Mouse (Mus musculus) lung, postnatal 0 days (tissue): Measurements from ENCODE around the gene Rundc1. TPM values are rescaled to one million over a fixed set of nuclear protein-coding genes. Genes with fewer than 3 reads are reported as not detected.

Source experiments
- ATAC-seq: fragments of 200-750 bp; cut with Nextera tagmentation; 2 replicates; pipeline ENCODE4 v1.8.0; 2017; ENCODE audit warnings: moderate library complexity
- DNase-seq: peaks from one replicate; pipeline ENCODE4 v3.0.0-alpha.2; 2016; ENCODE audit warnings: low spot score
- H3K27ac ChIP-seq: fragments of 300-500 bp; sonication (generic); 2 replicates; pipeline ENCODE4 v1.5.1; 2014; ENCODE audit warnings: antibody characterized with exemption, mild to moderate bottlenecking, low read length, mixed read lengths
- H3K27me3 ChIP-seq: fragments of 300-500 bp; sonication (generic); replicated peaks from 2 replicates; pipeline ENCODE4 v1.6.1; 2014; ENCODE audit warnings: low read length, mixed read lengths; ENCODE audit not compliant: insufficient read depth
- H3K36me3 ChIP-seq: fragments of 300-500 bp; sonication (generic); 2 replicates; pipeline ENCODE4 v1.6.1; 2014; ENCODE audit warnings: low read length, mixed read lengths; ENCODE audit not compliant: insufficient read depth
- H3K4me1 ChIP-seq: fragments of 300-500 bp; sonication (generic); 2 replicates; pipeline ENCODE4 v1.6.1; 2014; ENCODE audit warnings: antibody characterized with exemption, low read depth, low read length, mixed read lengths; ENCODE audit not compliant: insufficient read depth
- H3K4me2 ChIP-seq: fragments of 300-500 bp; sonication (generic); replicated peaks from 2 replicates; pipeline ENCODE4 v1.6.1; 2014; ENCODE audit warnings: low read depth, mild to moderate bottlenecking, low read length, moderate library complexity, mixed read lengths
- H3K4me3 ChIP-seq: fragments of 300-500 bp; sonication (generic); 2 replicates; pipeline ENCODE4 v1.5.1; 2014; ENCODE audit warnings: low read depth, low read length
- H3K9ac ChIP-seq: fragments of 300-500 bp; sonication (generic); replicated peaks from 2 replicates; pipeline ENCODE4 v1.6.1; 2014; ENCODE audit warnings: low read depth, mild to moderate bottlenecking
- H3K9me3 ChIP-seq: fragments of 300-500 bp; sonication (generic); 2 replicates; pipeline ENCODE4 v1.6.1; 2016; ENCODE audit warnings: low read length, mixed read lengths
- CTCF ChIP-seq: IDR thresholded peaks from 2 replicates; pipeline ENCODE4 v1.5.1; 2016; ENCODE audit warnings: antibody characterized with exemption, mild to moderate bottlenecking
- EP300 ChIP-seq: IDR thresholded peaks from 2 replicates; pipeline ENCODE4 v1.6.1; 2016; ENCODE audit warnings: antibody characterized with exemption, mild to moderate bottlenecking, control low read depth
- WGBS: fragments of 180-500 bp; shearing (Covaris S2); extraction: QIAGEN DNeasy Blood & Tissue Kit; methylation state at CpG from one replicate; pipeline ENCODE4 v1.1.7; 2014; 5-methylcytosine and 5-hydroxymethylcytosine counted together
- polyA plus RNA-seq: library from polyadenylated mRNA; unstranded; fragments of >200 nt; fragmentation: Nextera tagmentation; extraction: Ambion mirVana; gene quantifications from 2 replicates; pipeline ENCODE4 v1.2.1, GENCODE M21; 2015

Rundc1 gene
- polyA plus RNA-seq, 1 experiment from 2014 or later: 14.3 TPM

GRCm38 (mm10) chr11:101416433-101417100 is 8.3 kb upstream of the Rundc1 start:
- Histone ChIP-seq H3K27ac (peak overlapping the region; percentile 62; the same call in 1 of the 2 replicates), H3K4me2 (peak overlapping the region; percentile 83), H3K27me3 (no peaks in the 10 kb centered on the region), H3K36me3 (peaks cover 2% of the 10 kb centered on the region; the same call in 1 of the 2 replicates), H3K4me1 (peaks cover 5% of the 10 kb centered on the region), H3K4me3 (peak overlapping the region; percentile 81), H3K9ac (peak overlapping the region; percentile 79), H3K9me3 (no peaks in the 10 kb centered on the region)
- DNase-seq (no peak), ATAC-seq (no peak)
- TF ChIP-seq CTCF: no peak
- TF ChIP-seq EP300: no peak
- WGBS: 4% methylated on average over 11 of the region's 11 CpGs

GRCm38 (mm10) chr11:101417101-101417855 is 7.6 kb upstream of the Rundc1 start, which contains the start of gene Aarsd1:
Aarsd1 (minus strand) TSS chr11:101417615.
- Histone ChIP-seq H3K9me3 (no peaks in the 10 kb centered on the region), H3K4me2 (peak within 1 kb of the TSS; percentile 83), H3K4me3 (peak within 1 kb of the TSS; percentile 81), H3K27ac (peak within 1 kb of the TSS; percentile 62; the same call in 1 of the 2 replicates), H3K9ac (peak within 1 kb of the TSS; percentile 79), H3K36me3 (no peaks in the 10 kb centered on the region; the same call in 1 of the 2 replicates), H3K27me3 (no peaks in the 10 kb centered on the region), H3K4me1 (peaks cover 5% of the 10 kb centered on the region)
- TF ChIP-seq EP300 (no peak), CTCF (no peak; the same call in 1 of the 2 replicates)
- under 1% methylated on average over 45 of the region's 45 CpGs for WGBS
- ATAC-seq (peak; percentile 88), DNase-seq (peak; percentile 83)

- Histone ChIP-seq H3K27ac (no peak overlapping the region), H3K4me1 (peaks cover 6% of the 10 kb centered on the region)
- no peak for ATAC-seq
These were observed 5.9 kb upstream of the Rundc1 start for GRCm38 (mm10) chr11:101418991-101419390.

GRCm38 (mm10) chr11:101419610-101420009 is 5.3 kb upstream of the Rundc1 start:
- peak; percentile 14 for DNase-seq
- WGBS: 37% methylated on average over 3 of the region's 3 CpGs
- no peak overlapping the region for H3K9ac ChIP-seq
- TF ChIP-seq EP300: no peak
- TF ChIP-seq CTCF: peak; percentile 45; the same call in 1 of the 2 replicates
- no peaks in the 10 kb centered on the region for H3K27me3 ChIP-seq
- no peaks in the 10 kb centered on the region for H3K36me3 ChIP-seq
- peaks cover 10% of the 10 kb centered on the region for H3K4me1 ChIP-seq
- H3K9me3 ChIP-seq: no peaks in the 10 kb centered on the region
- H3K27ac ChIP-seq: no peak overlapping the region
- H3K4me3 ChIP-seq: no peak overlapping the region
- ATAC-seq: no peak
- no peak overlapping the region for H3K4me2 ChIP-seq

More at GRCm38 (mm10) chr11:101418991-101419390, 5.9 kb upstream of the Rundc1 start:
- no peak overlapping the region for H3K4me2 ChIP-seq
- no peaks in the 10 kb centered on the region for H3K27me3 ChIP-seq
- 60% methylated on average over 6 of the region's 6 CpGs for WGBS
- H3K4me3 ChIP-seq: no peak overlapping the region
- no peaks in the 10 kb centered on the region for H3K36me3 ChIP-seq
- TF ChIP-seq EP300: no peak
- H3K9me3 ChIP-seq: no peaks in the 10 kb centered on the region
- DNase-seq: no peak
- H3K9ac ChIP-seq: no peak overlapping the region

GRCm38 (mm10) chr11:101420148-101420547 is 4.7 kb upstream of the Rundc1 start:
- Histone ChIP-seq H3K27ac (no peak overlapping the region), H3K4me1 (peaks cover 10% of the 10 kb centered on the region), H3K4me2 (no peak overlapping the region), H3K27me3 (no peaks in the 10 kb centered on the region), H3K4me3 (no peak overlapping the region), H3K36me3 (no peaks in the 10 kb centered on the region), H3K9ac (no peak overlapping the region), H3K9me3 (no peaks in the 10 kb centered on the region)
- ATAC-seq (no peak), DNase-seq (no peak)
- 74% methylated on average over 5 of the region's 5 CpGs for WGBS
- TF ChIP-seq EP300: no peak
- TF ChIP-seq CTCF: no peak

GRCm38 (mm10) chr11:101424105-101424851 is 607 bp upstream of the Rundc1 start, which contains the start of gene Gm27029:
Gm27029 (minus strand) TSS chr11:101424796.
- peak within 1 kb of the TSS; percentile 81 for H3K4me2 ChIP-seq
- peak within 1 kb of the TSS; percentile 58 for H3K9ac ChIP-seq
- 2% methylated on average over 23 of the region's 23 CpGs for WGBS
- H3K27me3 ChIP-seq: no peaks in the 10 kb centered on the region
- TF ChIP-seq EP300 (no peak), CTCF (no peak)
- ATAC-seq (peak; percentile 65), DNase-seq (peak; percentile 87)
- peak within 1 kb of the TSS; percentile 73 for H3K4me3 ChIP-seq
- H3K27ac ChIP-seq: peak within 1 kb of the TSS; percentile 87
- H3K9me3 ChIP-seq: no peaks in the 10 kb centered on the region
- no peaks in the 10 kb centered on the region for H3K36me3 ChIP-seq
- H3K4me1 ChIP-seq: peaks cover 13% of the 10 kb centered on the region
